Mouse (Mus musculus): ENCODE measurements around the gene Slc26a10. TPM values are rescaled to one million over a fixed set of nuclear protein-coding genes. Genes with fewer than 3 reads are reported as not detected.

Slc26a10 gene
- total RNA-seq, 2 experiments from 2014 or later, result 3.8 to 4.3 TPM

- no peak for DNase-seq (ENCODE audit: low spot score in 2 of 2)
Measured at GRCm38 (mm10) chr10:127185101-127185500, 4.7 kb upstream of the Slc26a10 start.

GRCm38 (mm10) chr10:127183759-127184158 is 3.3 kb upstream of the Slc26a10 start:
- no peak for DNase-seq (ENCODE audit: low spot score in 2 of 2)

- no peak for DNase-seq (ENCODE audit: low spot score in 2 of 2)
Measured at GRCm38 (mm10) chr10:127182624-127183023, 2.2 kb upstream of the Slc26a10 start.

GRCm38 (mm10) chr10:127181566-127181965 is 1.1 kb upstream of the Slc26a10 start:
- no peak for DNase-seq (ENCODE audit: low spot score in 2 of 2)

GRCm38 (mm10) chr10:127180695-127181047 is 226 bp upstream of the Slc26a10 start:
- DNase-seq (ENCODE audit: low spot score in 2 of 2), result peak in 1 of 2 experiments; percentile 6

- DNase-seq (ENCODE audit: low spot score in 2 of 2), result peak in 1 of 2 experiments; percentile 22
Measured at GRCm38 (mm10) chr10:127178286-127179027, 2.0 kb downstream of the Slc26a10 start.

- peak; percentile 56 to 77 for DNase-seq (ENCODE audit: low spot score in 2 of 2)
Measured at GRCm38 (mm10) chr10:127177719-127178118, 2.7 kb downstream of the Slc26a10 start.

GRCm38 (mm10) chr10:127177235-127177634 is 3.2 kb downstream of the Slc26a10 start:
- DNase-seq (ENCODE audit: low spot score in 2 of 2), result peak in 1 of 2 experiments; percentile 10

GRCm38 (mm10) chr10:127176756-127177155 is 3.7 kb downstream of the Slc26a10 start:
- DNase-seq (ENCODE audit: low spot score in 2 of 2), result peak in 1 of 2 experiments; percentile 12

GRCm38 (mm10) chr10:127176228-127176627 is 4.2 kb downstream of the Slc26a10 start:
- no peak for DNase-seq (ENCODE audit: low spot score in 2 of 2)

- DNase-seq (ENCODE audit: low spot score in 2 of 2), result no peak
Measured at GRCm38 (mm10) chr10:127174170-127174569, 6.3 kb downstream of the Slc26a10 start.

- no peak for DNase-seq (ENCODE audit: low spot score in 2 of 2)
Measured at GRCm38 (mm10) chr10:127173148-127174065, 7.0 kb downstream of the Slc26a10 start.

- no peak for DNase-seq (ENCODE audit: low spot score in 2 of 2)
Measured at GRCm38 (mm10) chr10:127171631-127172200, 8.7 kb downstream of the Slc26a10 start.

GRCm38 (mm10) chr10:127170837-127171272 is 9.6 kb downstream of the Slc26a10 start:
- DNase-seq (ENCODE audit: low spot score in 2 of 2), result peak in 1 of 2 experiments; percentile 68

- DNase-seq (ENCODE audit: low spot score in 2 of 2), result no peak
Measured at GRCm38 (mm10) chr10:127170002-127170401, 10.4 kb downstream of the Slc26a10 start.

- no peak for DNase-seq (ENCODE audit: low spot score in 2 of 2)
Measured at GRCm38 (mm10) chr10:127167614-127168192, 12.7 kb downstream of the Slc26a10 start.

GRCm38 (mm10) chr10:127166771-127167613 is 13.5 kb downstream of the Slc26a10 start:
- no peak for DNase-seq (ENCODE audit: low spot score in 2 of 2)

- DNase-seq (ENCODE audit: low spot score in 2 of 2), result no peak
Measured at GRCm38 (mm10) chr10:127166404-127166715, 14.1 kb downstream of the Slc26a10 start.

- DNase-seq (ENCODE audit: low spot score in 2 of 2), result no peak
Measured at GRCm38 (mm10) chr10:127165654-127166403, 14.6 kb downstream of the Slc26a10 start.

- no peak for DNase-seq (ENCODE audit: low spot score in 2 of 2)
Measured at GRCm38 (mm10) chr10:127165354-127165653, 15.1 kb downstream of the Slc26a10 start.
